Mouse (Mus musculus) central nervous system, embryonic 18 days (tissue): Measurements from ENCODE around the gene Haspin. TPM values are rescaled to one million over a fixed set of nuclear protein-coding genes. Genes with fewer than 3 reads are reported as not detected.

Experiments
- polyA plus RNA-seq: library from polyadenylated mRNA; depleted of rRNA; stranded (reverse); fragments of >200 nt; gene quantifications from 2 replicates; pipeline ENCODE4 v1.2.3, GENCODE M21; 2012; rRNA removed

Haspin gene
- 0.95 and 1.3 TPM in 2 replicates for polyA plus RNA-seq

GRCm38 (mm10) chr11:73137591-73138501 is at the start of gene Haspin:
Gene Haspin (minus strand): TSS chr11:73138294.

GRCm38 (mm10) chr11:73176608-73177508 is 38.8 kb upstream of the Haspin start, which contains the start of the genes Emc6 and Tax1bp3:
Gene Emc6 (minus strand): TSS chr11:73177037.
Gene Tax1bp3 (plus strand): TSS chr11:73177083.

GRCm38 (mm10) chr11:73159957-73160810 is 22.1 kb upstream of the Haspin start, which contains the start of gene P2rx5:
Gene P2rx5 (plus strand): TSS chr11:73160421.

GRCm38 (mm10) chr11:73090283-73090682 is 47.8 kb downstream of the Haspin start, which contains the start of gene Itgae:
Gene Itgae (plus strand): TSS chr11:73090583.

Other genes with a start within 250 kb of the Haspin start
- gene Atp2a3, start 177.1 kb downstream of the Haspin start, polyA plus RNA-seq = 1.3 and 1.7 TPM in 2 replicates
- 0.24 and 0.25 TPM in 2 replicates for gene P2rx1, start 139.2 kb downstream of the Haspin start, polyA plus RNA-seq
- 28.6 and 30.8 TPM in 2 replicates for gene Camkk1, start 119.3 kb downstream of the Haspin start, polyA plus RNA-seq
- 5.4 and 5.5 TPM in 2 replicates for gene Ncbp3, start 90.5 kb downstream of the Haspin start, polyA plus RNA-seq
- 0.12 and 0.14 TPM in 2 replicates for gene Itgae, start 47.7 kb downstream of the Haspin start, polyA plus RNA-seq
- 0.75 and 1.1 TPM in 2 replicates for gene P2rx5, start 22.1 kb upstream of the Haspin start, polyA plus RNA-seq
- gene Emc6, start 38.7 kb upstream of the Haspin start, polyA plus RNA-seq = 91.8 and 93.2 TPM in 2 replicates
- 80.0 and 80.1 TPM in 2 replicates for gene Tax1bp3, start 38.8 kb upstream of the Haspin start, polyA plus RNA-seq
- 21.3 and 21.5 TPM in 2 replicates for gene Ctns, start 60.7 kb upstream of the Haspin start, polyA plus RNA-seq
- gene Shpk, start 61.2 kb upstream of the Haspin start, polyA plus RNA-seq = 2.0 and 2.4 TPM in 2 replicates
- gene Trpv1, start 96.0 kb upstream of the Haspin start, polyA plus RNA-seq = 0.19 and 0.64 TPM in 2 replicates
- gene Trpv3, start 129.1 kb upstream of the Haspin start, polyA plus RNA-seq = 0.30 and 0.37 TPM in 2 replicates
- 2.5 and 2.6 TPM in 2 replicates for gene Aspa, start 191.3 kb upstream of the Haspin start, polyA plus RNA-seq
- not detected in 2 replicates for gene Gm49340, start 191.4 kb upstream of the Haspin start, polyA plus RNA-seq
- 0.05 TPM in 1 of 2 replicates, not detected in the other for gene Spata22, start 191.4 kb upstream of the Haspin start, polyA plus RNA-seq
- not detected in 2 replicates for gene Olfr20, start 212.5 kb upstream of the Haspin start, polyA plus RNA-seq
- not detected in 2 replicates for gene Olfr376, start 233.0 kb upstream of the Haspin start, polyA plus RNA-seq